Mouse (Mus musculus) limb, embryonic 10.5 days (tissue): ENCODE measurements around the gene Ccdc170. TPM values are rescaled to one million over a fixed set of nuclear protein-coding genes. Genes with fewer than 3 reads are reported as not detected.

ENCODE experiments used
- polyA plus RNA-seq: library from polyadenylated mRNA; unstranded; fragments of >200 nt; fragmentation: Nextera tagmentation; extraction: Ambion mirVana; gene quantifications from 2 replicates; pipeline ENCODE4 v1.2.1, GENCODE M21; 2016

Gene Ccdc170
- polyA plus RNA-seq, 1 experiment from 2014 or later, result 0.09 TPM

Other genes with a start within 250 kb of the Ccdc170 start
- gene Akap12, start 216.1 kb upstream of the Ccdc170 start, polyA plus RNA-seq, result 8.4 and 9.0 TPM in 2 replicates
- gene Zbtb2, start 94.4 kb upstream of the Ccdc170 start, polyA plus RNA-seq, result 21.5 and 23.1 TPM in 2 replicates
- 49.2 and 55.1 TPM in 2 replicates for gene Rmnd1, start 50.1 kb upstream of the Ccdc170 start, polyA plus RNA-seq
- 30.7 and 33.6 TPM in 2 replicates for gene Armt1, start 50.0 kb upstream of the Ccdc170 start, polyA plus RNA-seq
- 0.18 and 0.24 TPM in 2 replicates for gene Esr1, start 129.1 kb downstream of the Ccdc170 start, polyA plus RNA-seq